In the genomic region with DNA sequence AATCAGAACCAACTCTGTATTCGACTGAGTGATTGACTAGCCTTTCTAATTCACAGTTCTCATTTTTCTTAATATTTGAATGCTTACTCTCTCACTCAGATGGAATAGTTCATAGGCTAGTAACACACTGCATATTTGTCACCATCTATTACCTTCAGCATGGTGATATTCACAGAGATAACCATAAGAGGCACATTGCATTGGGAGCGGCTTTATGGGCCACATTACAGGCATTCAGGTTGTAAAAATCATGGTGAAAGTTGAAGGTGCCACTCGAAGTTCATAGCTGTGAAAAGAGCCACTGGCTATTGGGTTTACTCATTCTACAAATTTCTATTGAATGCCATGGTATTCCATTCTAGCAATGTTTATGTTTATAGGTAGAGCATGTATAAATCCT, we compare ENCODE assay signal across 22 mouse cellular contexts.
DNase-seq lines count a peak whose midpoint lies in the region; ATAC-seq and TF ChIP-seq lines count a peak whose summit lies in the region.
"Had no signal": no experiment of that assay in that cellular context is flagged by ENCODE, and none has a peak within 500 bp of the region (broad histone marks: within the 10 kb centered on the region; RNA-seq: fewer than 3 reads in every experiment).

No protein-coding gene starts in this region.

- no peaks in the 10 kb centered on the region for H3K36me3 ChIP-seq in stomach, embryonic 14.5 days (ENCODE audit: control insufficient read depth, insufficient read depth, low read length)
- no peaks in the 10 kb centered on the region for H3K36me3 ChIP-seq in stomach, postnatal 0 days (ENCODE audit: control insufficient read depth, insufficient read depth, low read length)
- H3K36me3 ChIP-seq in intestine, embryonic 15.5 days: no peaks in the 10 kb centered on the region
- no peaks in the 10 kb centered on the region for H3K36me3 ChIP-seq in intestine, embryonic 16.5 days (ENCODE audit: control insufficient read depth, insufficient read depth, low read length)
- no peaks in the 10 kb centered on the region for H3K36me3 ChIP-seq in intestine, postnatal 0 days (ENCODE audit: control insufficient read depth, insufficient read depth)
- H3K36me3 ChIP-seq: G1E had no signal

- no peak overlapping the region for H3K4me3 ChIP-seq in stomach, embryonic 14.5 days (ENCODE audit: low read depth, low read length)
- H3K4me3 ChIP-seq in stomach, postnatal 0 days (ENCODE audit: low read depth, low read length): no peak overlapping the region
- no peak overlapping the region for H3K4me3 ChIP-seq in intestine, embryonic 15.5 days (replicated peaks)
- H3K4me3 ChIP-seq in intestine, embryonic 16.5 days (ENCODE audit: low read length): no peak overlapping the region
- H3K4me3 ChIP-seq in intestine, postnatal 0 days (ENCODE audit: low read depth, low read length): no peak overlapping the region

- intact Hi-C loops in heart, postnatal 14 days (cut with DNase I): no loop called here

- H3K4me1 ChIP-seq in stomach, embryonic 14.5 days (ENCODE audit: control insufficient read depth, insufficient read depth, low read length): no peaks in the 10 kb centered on the region
- no peaks in the 10 kb centered on the region for H3K4me1 ChIP-seq in stomach, postnatal 0 days (replicated peaks; ENCODE audit: control insufficient read depth, insufficient read depth)
- H3K4me1 ChIP-seq in intestine, embryonic 15.5 days (replicated peaks): no peaks in the 10 kb centered on the region
- H3K4me1 ChIP-seq in intestine, embryonic 16.5 days (ENCODE audit: control insufficient read depth, insufficient read depth, low read length): no peaks in the 10 kb centered on the region
- no peaks in the 10 kb centered on the region for H3K4me1 ChIP-seq in intestine, postnatal 0 days (replicated peaks; ENCODE audit: control insufficient read depth, insufficient read depth, low read length)

- H3K9ac ChIP-seq in stomach, embryonic 14.5 days (replicated peaks; ENCODE audit: low read depth, low read length): no peak overlapping the region
- no peak overlapping the region for H3K9ac ChIP-seq in stomach, postnatal 0 days (ENCODE audit: low read length)
- no peak overlapping the region for H3K9ac ChIP-seq in intestine, embryonic 15.5 days
- no peak overlapping the region for H3K9ac ChIP-seq in intestine, embryonic 16.5 days (ENCODE audit: low read depth, low read length)
- H3K9ac ChIP-seq in intestine, postnatal 0 days (ENCODE audit: low read depth, low read length): no peak overlapping the region

- H3K27ac ChIP-seq in stomach, embryonic 14.5 days (ENCODE audit: low read length): peak overlapping the region; percentile 2; the same call in 1 of the 2 replicates
- no peak overlapping the region for H3K27ac ChIP-seq in stomach, postnatal 0 days (replicated peaks)
- no peak overlapping the region for H3K27ac ChIP-seq in intestine, embryonic 15.5 days
- no peak overlapping the region for H3K27ac ChIP-seq in intestine, embryonic 16.5 days (ENCODE audit: low read length)
- H3K27ac ChIP-seq in intestine, postnatal 0 days (ENCODE audit: low read depth, low read length): no peak overlapping the region

- TF ChIP-seq EP300 in stomach, postnatal 0 days (optimal IDR thresholded peaks at IDR 0.05): no peak

- TF ChIP-seq CTCF in stomach, postnatal 0 days (IDR thresholded peaks at IDR 0.05; ENCODE audit: low read depth): no peak
- TF ChIP-seq CTCF in intestine, postnatal 0 days (IDR thresholded peaks at IDR 0.05; ENCODE audit: low read depth): no peak

- no peak for ATAC-seq in stomach, embryonic 14.5 days (ENCODE audit: insufficient number of reproducible peaks, insufficient read depth, low FRiP score, low read depth)
- no peak for ATAC-seq in stomach, postnatal 0 days (ENCODE audit: low FRiP score, low TSS enrichment)
- peak; percentile 70 for ATAC-seq in intestine, embryonic 15.5 days
- peak; percentile 86 for ATAC-seq in intestine, embryonic 16.5 days
- ATAC-seq in intestine, postnatal 0 days: peak; percentile 72; the same call in 1 of the 2 replicates
- ATAC-seq: activated CD4-positive, CD25-positive, alpha-beta regulatory T cell, adult 4 months; CD4-positive, CD25-positive, alpha-beta regulatory T cell, adult 4 months; Patski had no signal

- no peak overlapping the region for H3K4me2 ChIP-seq in stomach, embryonic 14.5 days (replicated peaks; ENCODE audit: low read depth, low read length)
- no peak overlapping the region for H3K4me2 ChIP-seq in stomach, postnatal 0 days (replicated peaks; ENCODE audit: low read depth)
- no peak overlapping the region for H3K4me2 ChIP-seq in intestine, embryonic 15.5 days (replicated peaks)
- H3K4me2 ChIP-seq in intestine, embryonic 16.5 days (ENCODE audit: low read depth, low read length): no peak overlapping the region
- H3K4me2 ChIP-seq in intestine, postnatal 0 days (replicated peaks; ENCODE audit: low read depth): no peak overlapping the region

- DNase-seq in stomach, postnatal 0 days (ENCODE audit: low spot score): no peak
- no peak for DNase-seq in embryo, embryonic 10.5 days (ENCODE audit: low spot score)
- no peak for DNase-seq in spleen, postnatal 14 days (ENCODE audit: low spot score in 2 of 2)
- no peak for DNase-seq in heart, postnatal 14 days
- DNase-seq: adrenal gland, adult 2 months; adrenal gland, adult 8-10 months; adrenal gland, postnatal 10 days; adrenal gland, postnatal 14 days; adrenal gland, postnatal 25 days; adrenal gland, postnatal 36 days; B cell, adult 2 months; cerebellum, adult 11 months; cerebellum, adult 11-12 months had no signal

- no peaks in the 10 kb centered on the region for H3K9me3 ChIP-seq in stomach, embryonic 14.5 days (ENCODE audit: control insufficient read depth, low read depth, low read length)
- H3K9me3 ChIP-seq in stomach, postnatal 0 days (ENCODE audit: control insufficient read depth, low read length): no peaks in the 10 kb centered on the region
- H3K9me3 ChIP-seq in intestine, embryonic 15.5 days: no peaks in the 10 kb centered on the region
- H3K9me3 ChIP-seq in intestine, embryonic 16.5 days (ENCODE audit: control insufficient read depth, low read length): no peaks in the 10 kb centered on the region
- no peaks in the 10 kb centered on the region for H3K9me3 ChIP-seq in intestine, postnatal 0 days (ENCODE audit: control insufficient read depth)
- H3K9me3 ChIP-seq: G1E had no signal

- H3K27me3 ChIP-seq in stomach, embryonic 14.5 days (ENCODE audit: control insufficient read depth, insufficient read depth, low read length): no peaks in the 10 kb centered on the region
- H3K27me3 ChIP-seq in stomach, postnatal 0 days (ENCODE audit: control insufficient read depth, insufficient read depth, low read length): no peaks in the 10 kb centered on the region
- no peaks in the 10 kb centered on the region for H3K27me3 ChIP-seq in intestine, embryonic 15.5 days (replicated peaks)
- H3K27me3 ChIP-seq in intestine, embryonic 16.5 days (replicated peaks; ENCODE audit: control insufficient read depth, insufficient read depth, low read length): no peaks in the 10 kb centered on the region
- H3K27me3 ChIP-seq in intestine, postnatal 0 days (replicated peaks; ENCODE audit: control insufficient read depth, insufficient read depth, low read length): no peaks in the 10 kb centered on the region
- H3K27me3 ChIP-seq: CH12.LX, Patski had no signal

- 74% methylated on average over 3 of the region's 3 CpGs for WGBS in stomach, embryonic 14.5 days
- WGBS in stomach, postnatal 0 days: 78% methylated on average over 3 of the region's 3 CpGs
- WGBS in intestine, embryonic 15.5 days: 66% methylated on average over 3 of the region's 3 CpGs
- WGBS in intestine, embryonic 16.5 days: 61% methylated on average over 3 of the region's 3 CpGs
- WGBS in intestine, postnatal 0 days: 44% methylated on average over 3 of the region's 3 CpGs

Comparison
In these comparisons a context has a peak if more than half of its experiments do, and no peak if none do; other contexts are left out.
1. ATAC-seq: peak in intestine, embryonic 15.5 days (single experiment), intestine, embryonic 16.5 days (single experiment) and intestine, postnatal 0 days (single experiment); none in stomach, embryonic 14.5 days (single experiment) and stomach, postnatal 0 days (single experiment).